Mouse (Mus musculus) midbrain, embryonic 10.5 days (tissue): ENCODE results near the gene Psd. TPM values are rescaled to one million over a fixed set of nuclear protein-coding genes. Genes with fewer than 3 reads are reported as not detected.

Experiments
- DNase-seq: peaks from one replicate; pipeline ENCODE4 v3.0.0-alpha.2; 2017; ENCODE audit warnings: low spot score
- H3K27ac ChIP-seq: fragments of 300-500 bp; sonication (generic); replicated peaks from 2 replicates; pipeline ENCODE4 v1.5.1; 2016; ENCODE audit warnings: mild to moderate bottlenecking
- H3K27me3 ChIP-seq: fragments of 300-500 bp; sonication (generic); 2 replicates; pipeline ENCODE4 v1.6.1; 2016; ENCODE audit warnings: low read depth, mild to moderate bottlenecking; ENCODE audit not compliant: poor library complexity, severe bottlenecking
- H3K36me3 ChIP-seq: fragments of 300-500 bp; sonication (generic); 2 replicates; pipeline ENCODE4 v1.6.1; 2016; ENCODE audit warnings: mild to moderate bottlenecking, moderate library complexity
- H3K4me1 ChIP-seq: fragments of 300-500 bp; sonication (generic); 2 replicates; pipeline ENCODE4 v1.6.1; 2016
- H3K4me3 ChIP-seq: fragments of 300-500 bp; sonication (generic); 2 replicates; pipeline ENCODE4 v1.5.1; 2016; ENCODE audit warnings: mild to moderate bottlenecking, moderate library complexity
- H3K9me3 ChIP-seq: fragments of 300-500 bp; sonication (generic); replicated peaks from 2 replicates; pipeline ENCODE4 v1.6.1; 2016; ENCODE audit warnings: mild to moderate bottlenecking
- WGBS: fragments of 180-500 bp; shearing (Covaris S2); methylation state at CpG from one replicate; pipeline ENCODE4 v1.1.7; 2016; 5-methylcytosine and 5-hydroxymethylcytosine counted together
- polyA plus RNA-seq: library from polyadenylated mRNA; unstranded; fragments of >200 nt; fragmentation: Nextera tagmentation; extraction: Ambion mirVana; gene quantifications from 2 replicates; pipeline ENCODE4 v1.2.1, GENCODE M21; 2016

Gene Psd
- polyA plus RNA-seq, 1 experiment from 2014 or later: 4.7 TPM

DNA sequence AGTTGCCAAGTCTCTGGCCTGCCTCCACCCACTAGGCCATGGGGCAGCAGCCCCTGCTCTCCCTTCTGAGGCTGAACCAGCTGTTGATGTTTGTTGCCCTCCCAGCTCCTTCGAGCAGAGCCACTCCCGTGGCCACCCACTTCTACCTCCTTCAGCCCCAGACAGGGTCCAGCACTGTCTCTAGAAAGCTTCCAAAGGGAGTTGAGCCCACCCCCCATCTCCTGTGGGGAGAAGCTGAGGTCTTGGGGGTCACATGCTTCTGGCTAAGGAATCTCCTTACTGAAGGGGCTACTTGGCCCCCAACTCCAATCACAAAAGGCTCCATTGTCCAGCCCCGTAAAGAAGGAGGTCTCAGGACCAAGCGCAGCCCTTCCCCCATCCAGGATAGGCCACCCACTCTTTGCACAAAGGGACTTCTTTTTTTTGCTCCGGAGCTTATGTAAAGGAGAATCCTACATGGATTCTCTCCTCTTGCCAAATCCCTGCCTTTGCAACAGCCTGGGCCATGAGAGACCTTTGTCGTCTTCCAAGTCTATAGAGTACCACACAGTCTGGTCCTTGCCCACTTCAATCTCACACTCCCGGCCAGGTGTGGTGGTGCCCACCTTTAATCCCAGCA, 5.9 kb upstream of the Psd start:
- Histone ChIP-seq H3K4me1 (peaks cover 68% of the 10 kb centered on the region), H3K27ac (peak overlapping the region; percentile 78), H3K27me3 (peaks cover 20% of the 10 kb centered on the region), H3K9me3 (no peaks in the 10 kb centered on the region), H3K4me3 (peak overlapping the region; percentile 23; the same call in 1 of the 2 replicates), H3K36me3 (peaks cover 39% of the 10 kb centered on the region)
- 48% methylated on average over 7 of the region's 7 CpGs for WGBS
- peak; percentile 49 for DNase-seq

DNA sequence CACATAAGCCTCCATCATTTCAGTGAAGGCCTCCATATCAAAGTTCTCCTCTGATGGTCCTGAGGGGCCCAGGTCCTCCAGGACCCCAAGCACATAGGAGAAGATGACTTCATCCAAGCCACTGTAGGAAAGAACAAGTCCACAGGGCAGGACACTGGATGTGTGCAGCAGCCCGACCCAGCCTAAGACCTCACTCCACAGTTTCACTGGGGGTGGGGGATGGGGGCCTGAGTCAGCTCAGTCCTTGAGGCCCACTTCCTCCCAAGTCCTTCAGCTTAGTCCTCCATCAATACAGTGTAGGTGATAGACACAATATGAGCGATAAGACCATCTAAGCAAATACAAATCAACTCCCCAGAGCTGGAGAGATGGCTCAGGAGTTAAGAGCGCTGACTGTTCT, 5.0 kb upstream of the Psd start:
- peaks cover 39% of the 10 kb centered on the region for H3K36me3 ChIP-seq
- no peaks in the 10 kb centered on the region for H3K9me3 ChIP-seq
- peaks cover 28% of the 10 kb centered on the region for H3K27me3 ChIP-seq
- peaks cover 68% of the 10 kb centered on the region for H3K4me1 ChIP-seq
- DNase-seq: no peak
- no peak overlapping the region for H3K27ac ChIP-seq
- WGBS: 86% methylated on average over 3 of the region's 3 CpGs
- no peak overlapping the region for H3K4me3 ChIP-seq

DNA sequence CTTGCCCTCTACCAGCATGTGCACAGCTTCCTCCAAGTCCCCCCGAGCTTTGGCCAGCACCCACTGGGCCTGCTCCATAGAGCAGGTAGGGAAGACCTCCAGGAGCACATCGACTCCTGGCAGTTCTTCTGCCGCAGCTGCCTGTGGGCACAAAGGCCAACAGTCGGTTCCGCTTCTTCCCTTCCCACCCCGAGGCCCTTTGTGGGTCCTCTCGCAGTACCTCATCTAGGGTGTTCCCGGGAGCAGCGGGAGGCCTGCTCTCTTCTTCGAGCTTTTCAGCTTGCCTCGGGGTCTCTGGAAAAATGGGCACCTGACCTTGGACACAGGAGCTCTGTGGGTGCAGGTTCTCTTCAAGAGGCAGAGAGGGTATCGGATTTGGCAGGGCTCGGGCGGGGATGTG, 4.4 kb upstream of the Psd start:
- Histone ChIP-seq H3K4me1 (peaks cover 73% of the 10 kb centered on the region), H3K36me3 (peaks cover 38% of the 10 kb centered on the region), H3K27ac (no peak overlapping the region), H3K4me3 (peak overlapping the region; percentile 5; the same call in 1 of the 2 replicates), H3K27me3 (peaks cover 34% of the 10 kb centered on the region), H3K9me3 (no peaks in the 10 kb centered on the region)
- WGBS: 91% methylated on average over 14 of the region's 14 CpGs
- no peak for DNase-seq

DNA sequence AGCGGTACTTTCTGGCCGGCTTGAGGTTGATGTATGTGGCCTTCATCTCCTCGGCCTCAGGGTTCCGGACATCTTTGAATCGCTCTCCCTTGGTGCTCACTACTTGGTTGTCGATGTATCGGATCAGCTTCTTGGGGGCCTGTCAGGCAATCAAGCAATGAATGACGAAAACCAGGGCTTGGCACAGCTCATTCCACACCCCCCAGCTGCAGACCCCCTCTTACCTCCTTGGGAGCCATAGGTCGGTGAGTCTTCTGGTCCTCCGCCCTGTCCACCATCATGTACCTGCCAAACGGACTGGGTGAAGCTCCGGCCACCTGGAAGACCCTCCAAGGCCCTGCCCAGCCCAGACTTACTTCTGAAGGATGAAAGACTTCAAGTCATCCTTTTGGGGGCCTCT, 3.7 kb upstream of the Psd start:
- Histone ChIP-seq H3K36me3 (peaks cover 34% of the 10 kb centered on the region), H3K27me3 (peaks cover 40% of the 10 kb centered on the region), H3K4me3 (no peak overlapping the region), H3K9me3 (no peaks in the 10 kb centered on the region), H3K27ac (no peak overlapping the region), H3K4me1 (peaks cover 79% of the 10 kb centered on the region)
- 94% methylated on average over 12 of the region's 12 CpGs for WGBS
- no peak for DNase-seq

DNA sequence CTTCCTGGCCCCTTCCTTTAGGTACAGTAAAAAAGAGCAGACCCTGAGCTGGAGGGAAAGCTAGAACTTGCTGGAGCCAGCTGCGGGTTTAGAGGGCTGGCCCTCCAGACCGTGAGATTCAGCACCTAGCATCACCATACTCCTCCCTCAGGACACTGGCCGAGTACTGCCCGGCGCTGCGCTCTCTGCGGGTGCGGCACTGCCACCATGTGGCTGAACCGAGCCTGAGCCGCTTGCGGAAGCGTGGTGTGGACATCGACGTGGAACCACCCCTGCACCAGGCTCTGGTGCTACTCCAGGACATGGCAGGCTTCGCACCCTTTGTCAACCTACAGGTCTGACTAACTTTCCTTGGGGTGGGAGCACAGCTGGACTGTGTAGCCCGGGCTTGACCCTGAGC, 3.0 kb upstream of the Psd start:
- Histone ChIP-seq H3K9me3 (no peaks in the 10 kb centered on the region), H3K36me3 (peaks cover 28% of the 10 kb centered on the region), H3K27me3 (peaks cover 47% of the 10 kb centered on the region), H3K4me3 (peak overlapping the region; percentile 89; the same call in 1 of the 2 replicates), H3K4me1 (peaks cover 83% of the 10 kb centered on the region), H3K27ac (no peak overlapping the region)
- DNase-seq: peak; percentile 85
- 7% methylated on average over 16 of the region's 16 CpGs for WGBS

DNA sequence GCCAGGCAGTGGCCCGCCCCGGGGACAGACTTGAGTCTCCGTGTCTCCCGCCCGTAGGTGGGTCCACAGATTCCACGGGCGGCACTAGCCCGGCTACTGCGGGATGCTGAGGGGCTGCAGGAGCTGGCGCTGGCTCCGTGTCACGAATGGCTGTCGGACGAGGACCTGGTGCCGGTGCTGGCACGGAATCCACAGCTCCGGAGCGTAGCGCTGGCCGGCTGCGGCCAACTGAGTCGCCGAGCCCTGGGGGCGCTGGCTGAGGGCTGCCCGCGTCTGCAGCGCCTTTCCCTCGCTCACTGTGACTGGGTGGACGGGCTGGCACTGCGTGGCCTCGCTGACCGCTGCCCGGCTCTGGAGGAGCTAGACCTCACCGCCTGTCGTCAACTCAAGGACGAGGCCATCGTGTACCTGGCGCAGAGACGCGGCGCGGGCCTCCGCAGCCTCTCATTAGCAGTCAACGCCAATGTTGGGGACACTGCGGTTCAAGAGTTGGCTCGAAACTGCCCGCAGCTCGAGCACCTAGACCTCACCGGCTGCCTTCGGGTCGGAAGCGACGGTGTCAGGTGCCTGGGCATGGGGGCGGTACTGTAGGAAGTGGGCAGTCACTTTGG, 2.2 kb upstream of the Psd start:
- peak; percentile 52 for DNase-seq
- peaks cover 79% of the 10 kb centered on the region for H3K4me1 ChIP-seq
- H3K9me3 ChIP-seq: no peaks in the 10 kb centered on the region
- H3K27me3 ChIP-seq: peaks cover 56% of the 10 kb centered on the region
- 2% methylated on average over 54 of the region's 54 CpGs for WGBS
- H3K27ac ChIP-seq: peak overlapping the region; percentile 88
- peak overlapping the region; percentile 89 for H3K4me3 ChIP-seq
- peaks cover 28% of the 10 kb centered on the region for H3K36me3 ChIP-seq

DNA sequence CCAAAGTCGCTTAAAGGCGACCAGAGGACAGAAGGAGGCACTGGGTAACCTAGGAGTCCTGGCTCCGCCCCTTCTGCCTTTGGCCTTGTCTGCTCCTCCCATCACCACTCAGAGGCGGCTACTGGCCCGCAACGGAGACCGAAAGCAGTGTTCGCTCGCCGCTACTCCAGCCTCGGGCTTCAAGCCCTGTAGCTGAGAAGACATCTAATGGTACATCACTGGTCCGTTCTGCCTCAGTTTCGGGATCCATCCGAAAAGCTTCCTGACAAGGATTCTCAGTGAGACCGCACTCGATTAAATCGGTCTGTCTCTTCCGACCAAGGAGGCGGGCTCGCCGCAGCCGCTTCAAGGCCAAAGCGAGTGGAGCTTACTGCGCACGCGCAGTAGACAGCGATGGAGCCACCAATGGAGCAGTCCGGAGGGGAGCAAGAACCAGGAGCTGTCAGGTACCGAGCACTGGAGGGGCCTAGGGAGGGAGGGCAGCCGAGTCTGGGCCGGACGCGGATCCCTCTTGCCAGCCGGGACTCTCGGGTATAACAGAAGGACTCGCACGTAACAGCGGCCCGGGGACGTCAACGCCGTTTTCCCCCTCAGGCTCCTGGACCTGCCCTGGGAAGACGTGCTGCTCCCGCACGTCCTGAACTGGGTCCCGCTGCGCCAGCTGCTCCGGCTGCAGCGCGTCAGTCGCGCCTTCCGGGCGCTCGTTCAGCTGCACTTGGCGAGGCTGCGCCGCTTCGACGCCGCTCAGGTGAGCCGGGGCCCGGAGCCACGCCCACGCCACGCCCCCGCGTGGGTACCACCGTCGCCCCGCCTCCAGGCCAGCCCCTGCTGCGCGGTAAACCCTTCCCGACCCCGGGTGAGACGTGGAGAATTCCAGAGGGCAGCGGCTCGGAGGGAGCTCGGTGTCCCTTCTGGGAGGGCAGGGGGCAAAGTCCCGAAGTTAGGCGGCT, 1.4 kb upstream of the Psd start, which contains the start of gene Fbxl15:
Gene Fbxl15, plus strand, starts transcription at position 104 of the 950 bp plus-strand sequence.
- no peaks in the 10 kb centered on the region for H3K9me3 ChIP-seq
- peak within 1 kb of the TSS; percentile 88 for H3K27ac ChIP-seq
- peak; percentile 97 for DNase-seq
- H3K4me1 ChIP-seq: peaks cover 72% of the 10 kb centered on the region
- H3K27me3 ChIP-seq: peaks cover 63% of the 10 kb centered on the region
- under 1% methylated on average over 81 of the region's 81 CpGs for WGBS
- peaks cover 28% of the 10 kb centered on the region for H3K36me3 ChIP-seq
- peak within 1 kb of the TSS; percentile 89 for H3K4me3 ChIP-seq

DNA sequence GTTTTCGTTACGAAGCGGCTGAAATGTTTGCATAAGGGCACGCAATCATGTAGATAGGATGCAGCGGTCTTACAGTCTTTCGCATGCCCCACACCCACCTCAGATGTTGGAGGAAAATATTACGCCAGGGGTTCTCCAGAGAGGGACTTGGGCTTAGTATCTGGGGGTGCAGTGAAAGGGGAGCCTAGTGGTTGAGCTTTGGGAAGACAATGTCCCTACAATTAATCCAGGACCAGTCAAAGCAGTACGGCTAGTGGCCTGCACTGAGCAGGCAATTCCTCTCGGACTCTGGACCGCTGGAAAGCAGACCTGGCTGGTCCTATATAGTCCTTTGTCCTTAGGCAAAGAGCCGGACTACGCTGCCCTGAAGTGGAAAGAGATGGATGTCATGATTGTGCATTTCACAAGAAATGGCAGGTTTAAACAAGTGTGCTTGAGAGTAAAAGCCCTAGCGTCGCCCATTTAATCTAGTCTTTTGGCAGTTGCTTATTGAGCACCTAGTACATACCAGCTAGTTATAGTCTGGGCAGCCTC, 642 bp upstream of the Psd start:
- Histone ChIP-seq H3K4me3 (peak overlapping the region; percentile 89), H3K27ac (peak overlapping the region; percentile 88), H3K27me3 (peaks cover 71% of the 10 kb centered on the region), H3K9me3 (no peaks in the 10 kb centered on the region), H3K4me1 (peaks cover 72% of the 10 kb centered on the region), H3K36me3 (peaks cover 26% of the 10 kb centered on the region)
- 33% methylated on average over 14 of the region's 14 CpGs for WGBS
- no peak for DNase-seq

DNA sequence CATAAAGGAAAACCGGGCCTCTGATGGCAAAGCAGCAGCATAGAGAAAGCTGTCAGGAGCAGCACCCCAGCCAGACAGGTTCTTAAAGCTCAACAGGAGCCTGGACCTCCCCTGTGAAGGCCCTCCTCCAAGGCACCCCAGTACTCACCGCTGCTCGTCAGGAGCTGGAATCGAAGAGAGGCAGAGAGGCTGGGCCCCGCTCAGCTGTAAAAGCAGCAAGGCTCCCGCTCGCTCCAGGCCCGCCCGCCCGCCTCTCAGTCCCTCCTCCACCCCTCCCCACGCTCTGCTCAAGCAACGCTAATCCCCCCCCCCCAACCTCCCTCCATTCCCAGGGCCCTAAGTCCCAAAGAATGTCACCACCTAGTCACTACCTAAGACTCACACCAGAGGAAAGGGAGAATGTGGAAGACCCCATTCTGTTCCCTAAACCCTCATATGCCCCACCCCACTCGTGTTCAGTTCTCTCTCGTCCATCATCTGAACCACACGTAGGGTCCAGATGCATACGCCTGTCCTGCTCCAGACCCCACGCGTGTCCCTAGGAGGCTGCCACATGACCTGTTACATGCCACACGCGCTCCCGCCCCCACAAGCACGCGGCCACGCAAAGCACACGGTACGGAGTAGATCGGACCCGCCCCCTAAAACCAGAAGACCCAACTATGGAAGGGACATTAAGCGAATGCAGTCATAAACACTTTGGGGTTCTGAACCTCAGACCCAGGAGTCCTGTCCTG, 769 bp downstream of the Psd start:
- Histone ChIP-seq H3K27ac (peak overlapping the region; percentile 88), H3K9me3 (no peaks in the 10 kb centered on the region), H3K27me3 (peaks cover 82% of the 10 kb centered on the region), H3K36me3 (peaks cover 12% of the 10 kb centered on the region), H3K4me1 (peaks cover 73% of the 10 kb centered on the region), H3K4me3 (peak overlapping the region; percentile 89)
- no peak for DNase-seq
- 2% methylated on average over 29 of the region's 29 CpGs for WGBS

DNA sequence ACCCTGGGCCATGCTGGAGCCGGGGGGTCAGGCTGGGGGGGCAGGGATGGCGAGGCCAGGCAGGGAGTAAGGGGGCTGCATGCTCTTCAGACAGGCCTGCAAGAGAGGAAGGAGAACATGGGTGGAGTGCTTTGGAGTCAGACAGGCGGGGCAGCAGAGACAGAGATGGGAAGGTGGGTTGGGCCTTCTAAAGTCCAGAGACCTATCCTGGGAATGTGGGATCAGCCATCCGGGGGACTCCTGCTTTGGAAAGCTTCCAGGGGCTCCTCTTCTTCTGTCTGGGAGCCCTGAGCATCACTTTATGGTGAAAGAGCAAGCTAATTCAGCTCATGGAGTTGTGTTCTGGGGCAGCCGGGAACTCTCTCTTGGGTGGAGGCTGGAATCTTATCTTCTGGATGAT, 2.0 kb downstream of the Psd start:
- no peaks in the 10 kb centered on the region for H3K36me3 ChIP-seq
- peaks cover 88% of the 10 kb centered on the region for H3K27me3 ChIP-seq
- 64% methylated on average over 5 of the region's 5 CpGs for WGBS
- H3K27ac ChIP-seq: no peak overlapping the region
- DNase-seq: no peak
- H3K9me3 ChIP-seq: no peaks in the 10 kb centered on the region
- 0 out of 2 replicates have a peak overlapping the region, but pooled peaks have one; percentile 89 for H3K4me3 ChIP-seq
- peaks cover 74% of the 10 kb centered on the region for H3K4me1 ChIP-seq

DNA sequence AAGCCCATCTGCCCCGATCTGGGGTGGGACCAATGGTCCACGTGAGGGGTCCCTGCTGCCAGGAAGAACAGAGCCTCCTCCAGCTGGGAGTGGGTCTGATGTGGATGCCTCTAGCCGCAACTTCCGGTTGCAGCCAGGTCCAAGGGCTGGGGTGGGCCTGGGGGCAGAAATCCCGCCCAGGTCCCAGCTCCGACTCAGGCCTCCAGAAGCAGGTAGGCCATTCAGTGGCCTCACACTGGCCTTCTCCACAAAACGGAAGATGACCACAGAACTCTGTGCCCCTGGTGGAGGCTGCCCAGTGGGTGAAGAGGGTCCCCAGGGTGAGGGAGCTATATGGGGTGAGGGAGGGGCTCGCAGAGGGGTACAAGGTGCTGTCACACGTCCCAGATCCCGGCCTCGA, 2.6 kb downstream of the Psd start:
- Histone ChIP-seq H3K27me3 (peaks cover 88% of the 10 kb centered on the region), H3K4me1 (peaks cover 72% of the 10 kb centered on the region), H3K27ac (no peak overlapping the region), H3K36me3 (no peaks in the 10 kb centered on the region), H3K9me3 (no peaks in the 10 kb centered on the region), H3K4me3 (no peak overlapping the region)
- WGBS: 75% methylated on average over 11 of the region's 11 CpGs
- no peak for DNase-seq

DNA sequence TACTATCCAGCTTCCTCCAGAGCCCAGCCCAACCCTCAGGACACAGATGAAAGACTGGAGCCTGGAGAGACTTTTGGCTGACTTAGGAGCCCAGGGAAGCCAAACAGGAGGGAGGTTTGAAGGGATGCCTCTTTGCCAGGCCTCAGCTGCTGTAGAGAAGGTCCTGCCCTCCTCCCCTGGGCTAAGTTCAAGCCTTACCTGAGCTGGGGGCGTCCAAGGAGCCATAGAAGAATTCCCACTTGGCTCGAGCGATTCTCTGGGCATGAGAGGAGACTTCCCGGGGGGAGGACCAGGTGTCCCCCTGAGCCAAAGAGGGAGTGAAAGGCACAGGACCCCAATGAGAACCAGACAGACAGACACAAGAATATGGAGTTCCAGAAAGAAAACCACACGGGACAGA, 3.2 kb downstream of the Psd start:
- peaks cover 72% of the 10 kb centered on the region for H3K4me1 ChIP-seq
- WGBS: 72% methylated on average over 5 of the region's 5 CpGs
- no peak overlapping the region for H3K4me3 ChIP-seq
- no peak overlapping the region for H3K27ac ChIP-seq
- H3K27me3 ChIP-seq: peaks cover 90% of the 10 kb centered on the region
- H3K9me3 ChIP-seq: no peaks in the 10 kb centered on the region
- H3K36me3 ChIP-seq: no peaks in the 10 kb centered on the region
- no peak for DNase-seq
